Mouse (Mus musculus): ENCODE results near the gene 9430097D07Rik. TPM values are rescaled to one million over a fixed set of nuclear protein-coding genes. Genes with fewer than 3 reads are reported as not detected.
A peak's percentile ranks its signal among the peaks of the same experiment; 100 is the strongest.

The 9430097D07Rik gene
- total RNA-seq, 1 experiment, result 0.71 TPM

- Histone ChIP-seq H3K9ac (ENCODE audit: insufficient read depth, low read depth, low read length, poor library complexity, severe bottlenecking) (no peak overlapping the region), H3K4me3 (ENCODE audit: insufficient read depth in 1 of 2, low read depth in 1 of 2, low read length in 2 of 2, poor library complexity in 1 of 2, severe bottlenecking in 1 of 2) (no peak overlapping the region), H3K9me3 (ENCODE audit: control insufficient read depth, insufficient read depth, low read depth, low read length) (no peaks in the 10 kb centered on the region), H3K4me1 (ENCODE audit: control insufficient read depth in 2 of 2, insufficient read depth in 2 of 2, low read length in 2 of 2, poor library complexity in 1 of 2) (peaks cover 0 to 4% of the 10 kb centered on the region in 2 experiments; a peak in 2 of 4 replicates), H3K36me3 (ENCODE audit: control insufficient read depth, insufficient read depth, low read length, poor library complexity, severe bottlenecking) (peaks cover 12% of the 10 kb centered on the region; the same call in 1 of the 2 replicates), H3K27ac (ENCODE audit: insufficient read depth, low read depth, low read length, poor library complexity, severe bottlenecking) (no peak overlapping the region)
- DNase-seq (ENCODE audit: low read depth, low spot score), result no peak
- in situ Hi-C loops (cut with MboI; ENCODE audit: low sequenced_read_pairs in 2 of 2, unreplicated experiment in 2 of 2), result no loop called here
- TF ChIP-seq CHD2 (IDR thresholded peaks at IDR 0.05; ENCODE audit: low read depth, low read length) (no peak), HCFC1 (IDR thresholded peaks at IDR 0.05; ENCODE audit: borderline replicate concordance, insufficient read depth, low read length) (no peak), MAFK (IDR thresholded peaks at IDR 0.05; ENCODE audit: insufficient read depth, low read depth, low read length) (no peak), ZC3H11A (IDR thresholded peaks at IDR 0.05; ENCODE audit: borderline replicate concordance, low read depth, low read length) (no peak), ZNF384 (IDR thresholded peaks at IDR 0.05; ENCODE audit: low read depth, low read length) (no peak)
These were observed 3.3 kb downstream of the 9430097D07Rik start for GRCm38 (mm10) chr2:32572196-32572595.

DNA sequence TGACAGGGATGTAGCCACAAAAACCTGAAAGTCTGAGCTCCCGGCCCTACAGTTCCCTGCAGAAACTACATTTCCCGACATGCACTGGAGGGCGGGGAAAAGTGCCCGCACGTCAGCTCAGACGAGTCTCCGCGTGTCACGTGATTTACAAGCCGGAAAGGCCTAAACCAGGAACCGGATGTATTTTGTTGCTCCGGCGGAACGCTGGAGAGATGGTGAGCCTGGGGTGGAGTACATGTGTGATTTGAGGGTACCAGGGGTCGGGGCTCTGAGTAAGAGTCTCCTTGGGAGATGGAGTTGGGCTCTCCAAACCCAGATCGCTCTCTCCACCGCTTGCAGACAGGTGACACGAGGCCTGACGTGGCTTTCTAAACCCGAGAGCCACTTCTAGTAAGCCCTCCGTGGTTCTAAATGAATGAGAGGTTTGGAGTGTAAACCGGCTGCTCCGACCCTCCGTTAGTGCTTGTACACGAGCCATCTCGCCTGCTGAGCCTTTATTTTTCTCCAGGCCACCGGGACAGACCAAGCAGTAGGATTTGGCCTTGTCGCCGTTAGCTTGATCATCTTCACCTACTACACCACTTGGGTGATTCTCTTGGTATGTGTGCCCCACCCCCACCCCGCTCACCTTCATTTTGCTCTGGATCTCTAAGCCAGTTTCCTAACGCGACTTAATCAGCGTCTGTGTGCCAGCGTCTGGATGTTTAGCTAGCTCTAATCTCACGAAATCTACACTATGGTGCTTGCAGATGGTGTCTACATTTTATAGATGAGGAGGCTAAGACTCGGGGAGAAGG is 4.6 kb downstream of the 9430097D07Rik start, which contains the start of gene Dpm2:
Dpm2 (plus strand) TSS at position 161 of the 797 bp plus-strand sequence.
- no peaks in the 10 kb centered on the region for H3K9me3 ChIP-seq (ENCODE audit: control insufficient read depth, insufficient read depth, low read depth, low read length)
- peak within 1 kb of the TSS; percentile 63 for H3K27ac ChIP-seq (ENCODE audit: insufficient read depth, low read depth, low read length, poor library complexity, severe bottlenecking)
- peak; percentile 90 for DNase-seq (ENCODE audit: low read depth, low spot score)
- H3K9ac ChIP-seq (ENCODE audit: insufficient read depth, low read depth, low read length, poor library complexity, severe bottlenecking), result peak within 1 kb of the TSS; percentile 90
- H3K4me1 ChIP-seq (ENCODE audit: control insufficient read depth in 2 of 2, insufficient read depth in 2 of 2, low read length in 2 of 2, poor library complexity in 1 of 2), result peaks cover 0 to 6% of the 10 kb centered on the region in 2 experiments; a peak in 2 of 4 replicates
- in situ Hi-C loops (cut with MboI; ENCODE audit: low sequenced_read_pairs in 2 of 2, unreplicated experiment in 2 of 2), result no loop called here
- TF ChIP-seq MAFK (IDR thresholded peaks at IDR 0.05; ENCODE audit: insufficient read depth, low read depth, low read length) (no peak), HCFC1 (IDR thresholded peaks at IDR 0.05; ENCODE audit: borderline replicate concordance, insufficient read depth, low read length) (peak; percentile 97)
- peaks cover 14% of the 10 kb centered on the region; the same call in 1 of the 2 replicates for H3K36me3 ChIP-seq (ENCODE audit: control insufficient read depth, insufficient read depth, low read length, poor library complexity, severe bottlenecking)
- peak within 1 kb of the TSS; percentile 82 to 95 for H3K4me3 ChIP-seq (ENCODE audit: insufficient read depth in 1 of 2, low read depth in 1 of 2, low read length in 2 of 2, poor library complexity in 1 of 2, severe bottlenecking in 1 of 2)

DNA sequence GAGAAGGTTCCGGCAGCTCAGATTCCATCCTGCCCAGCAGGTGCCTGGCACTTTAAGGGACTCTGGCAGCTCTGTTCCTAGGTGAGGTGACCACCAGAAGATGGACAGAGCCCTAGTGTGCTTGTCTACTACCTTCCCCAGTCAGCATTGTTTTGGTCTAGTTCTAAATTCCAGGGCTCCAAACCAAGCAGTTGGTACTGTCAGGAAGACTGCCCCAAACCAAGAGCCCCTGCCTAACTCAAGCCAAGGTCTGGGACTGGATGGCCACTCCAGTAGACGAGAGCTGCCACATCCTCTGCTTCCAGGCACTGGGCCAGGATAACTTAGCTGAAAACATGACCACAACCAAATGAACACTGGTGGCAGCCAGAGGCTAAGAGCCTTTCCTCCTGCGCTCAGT is 6.5 kb downstream of the 9430097D07Rik start:
- no peak overlapping the region for H3K27ac ChIP-seq (ENCODE audit: insufficient read depth, low read depth, low read length, poor library complexity, severe bottlenecking)
- no peak overlapping the region for H3K9ac ChIP-seq (ENCODE audit: insufficient read depth, low read depth, low read length, poor library complexity, severe bottlenecking)
- peaks cover 23% of the 10 kb centered on the region; the same call in 1 of the 2 replicates for H3K36me3 ChIP-seq (ENCODE audit: control insufficient read depth, insufficient read depth, low read length, poor library complexity, severe bottlenecking)
- TF ChIP-seq HCFC1 (IDR thresholded peaks at IDR 0.05; ENCODE audit: borderline replicate concordance, insufficient read depth, low read length), result no peak
- TF ChIP-seq CHD2 (IDR thresholded peaks at IDR 0.05; ENCODE audit: low read depth, low read length), result no peak
- TF ChIP-seq ZNF384 (IDR thresholded peaks at IDR 0.05; ENCODE audit: low read depth, low read length), result no peak
- no peak for TF ChIP-seq MAFK (IDR thresholded peaks at IDR 0.05; ENCODE audit: insufficient read depth, low read depth, low read length)
- no peak for TF ChIP-seq ZC3H11A (IDR thresholded peaks at IDR 0.05; ENCODE audit: borderline replicate concordance, low read depth, low read length)
- no peak overlapping the region for H3K4me3 ChIP-seq (ENCODE audit: insufficient read depth in 1 of 2, low read depth in 1 of 2, low read length in 2 of 2, poor library complexity in 1 of 2, severe bottlenecking in 1 of 2)
- H3K4me1 ChIP-seq (ENCODE audit: control insufficient read depth in 2 of 2, insufficient read depth in 2 of 2, low read length in 2 of 2, poor library complexity in 1 of 2), result peaks cover 0 to 2% of the 10 kb centered on the region in 2 experiments; a peak in 2 of 4 replicates
- no peaks in the 10 kb centered on the region for H3K9me3 ChIP-seq (ENCODE audit: control insufficient read depth, insufficient read depth, low read depth, low read length)
- in situ Hi-C loops (cut with MboI; ENCODE audit: low sequenced_read_pairs in 2 of 2, unreplicated experiment in 2 of 2), result no loop called here
- DNase-seq (ENCODE audit: low read depth, low spot score), result no peak

DNA sequence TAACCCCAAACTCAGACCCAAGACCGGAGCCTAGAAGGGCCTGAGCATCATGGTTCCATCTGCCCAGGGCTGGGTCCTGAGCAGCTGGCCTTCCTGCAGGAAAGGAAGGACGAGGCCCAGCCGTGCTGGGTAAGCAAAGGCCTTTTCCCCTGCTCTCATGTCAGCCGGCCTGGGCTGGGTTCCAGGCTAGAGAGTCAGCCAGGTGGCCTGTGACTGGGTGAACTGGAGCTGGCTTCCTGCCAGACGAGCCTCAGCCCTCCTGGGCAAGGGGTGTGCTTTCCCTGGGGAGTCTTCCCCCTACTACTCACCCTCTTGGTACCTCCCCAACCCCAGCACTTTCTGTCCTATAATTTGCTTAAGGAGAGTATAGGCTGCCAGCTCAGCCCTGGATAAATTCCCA is 7.3 kb downstream of the 9430097D07Rik start:
- Histone ChIP-seq H3K36me3 (ENCODE audit: control insufficient read depth, insufficient read depth, low read length, poor library complexity, severe bottlenecking) (peaks cover 25% of the 10 kb centered on the region; the same call in 1 of the 2 replicates), H3K27ac (ENCODE audit: insufficient read depth, low read depth, low read length, poor library complexity, severe bottlenecking) (no peak overlapping the region)

More for the DNA sequence above, 7.3 kb downstream of the 9430097D07Rik start:
- no peaks in the 10 kb centered on the region for H3K9me3 ChIP-seq (ENCODE audit: control insufficient read depth, insufficient read depth, low read depth, low read length)
- DNase-seq (ENCODE audit: low read depth, low spot score), result no peak
- in situ Hi-C loops (cut with MboI; ENCODE audit: low sequenced_read_pairs in 2 of 2, unreplicated experiment in 2 of 2), result no loop called here
- no peak overlapping the region for H3K4me3 ChIP-seq (ENCODE audit: insufficient read depth in 1 of 2, low read depth in 1 of 2, low read length in 2 of 2, poor library complexity in 1 of 2, severe bottlenecking in 1 of 2)
- H3K4me1 ChIP-seq (ENCODE audit: control insufficient read depth in 2 of 2, insufficient read depth in 2 of 2, low read length in 2 of 2, poor library complexity in 1 of 2), result peaks cover 0 to 2% of the 10 kb centered on the region in 2 experiments; a peak in 2 of 4 replicates
- H3K9ac ChIP-seq (ENCODE audit: insufficient read depth, low read depth, low read length, poor library complexity, severe bottlenecking), result no peak overlapping the region
- no peak for TF ChIP-seq MAFK (IDR thresholded peaks at IDR 0.05; ENCODE audit: insufficient read depth, low read depth, low read length)
- no peak for TF ChIP-seq ZNF384 (IDR thresholded peaks at IDR 0.05; ENCODE audit: low read depth, low read length)
- TF ChIP-seq ZC3H11A (IDR thresholded peaks at IDR 0.05; ENCODE audit: borderline replicate concordance, low read depth, low read length), result no peak
- no peak for TF ChIP-seq HCFC1 (IDR thresholded peaks at IDR 0.05; ENCODE audit: borderline replicate concordance, insufficient read depth, low read length)
- no peak for TF ChIP-seq CHD2 (IDR thresholded peaks at IDR 0.05; ENCODE audit: low read depth, low read length)
